Mouse (Mus musculus) G1E (cell line): ENCODE results near the gene Sema6b.
"Not testable (repeated sequence)": the region's sequence is repeated elsewhere in the genome, so short reads cannot be mapped to it uniquely, and the experiment has no call there.

Experiments
- CTCF ChIP-seq: IDR thresholded peaks from 2 replicates; pipeline ENCODE4 v1.5.1; 2012; ENCODE audit warnings: low read depth, low read length, inconsistent platforms, mixed read lengths
- GATA1 ChIP-seq: IDR thresholded peaks from 2 replicates; pipeline ENCODE4 v1.6.1; 2012; ENCODE audit warnings: borderline replicate concordance, low read length, inconsistent platforms, mixed read lengths
- TAL1 ChIP-seq: conservative IDR thresholded peaks from 2 replicates; pipeline ENCODE4 v1.6.1; 2012; ENCODE audit warnings: low read depth, low read length, inconsistent platforms, mixed read lengths

DNA sequence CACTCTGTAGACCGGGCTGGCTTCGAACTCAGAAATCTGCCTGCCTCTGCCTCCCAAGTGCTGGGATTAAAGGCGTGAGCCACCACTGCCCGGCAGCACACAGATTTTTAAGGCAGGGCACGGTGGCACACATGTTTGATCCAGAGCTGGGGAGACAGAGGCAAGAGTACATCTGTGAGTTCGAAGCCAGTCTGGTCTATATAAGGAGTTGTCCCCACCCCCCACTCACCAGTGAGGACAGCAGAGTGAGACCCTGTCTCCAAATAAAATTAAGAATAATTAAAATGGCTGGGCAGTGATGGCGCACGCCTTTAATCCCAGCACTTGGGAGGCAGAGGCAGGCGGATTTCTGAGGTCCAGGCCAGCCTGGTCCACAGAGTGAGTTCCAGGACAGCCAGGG is 61.8 kb downstream of the Sema6b start:
- not testable (repeated sequence) for TF ChIP-seq CTCF, TAL1, GATA1
